Mouse (Mus musculus): ENCODE measurements at regions not wholly inside any gene's neighbourhood (a gene's known extent, or its start where the extent isn't known, plus 50 kb on each side); places are given as distances from the start of the nearest gene placed in this dataset.
A peak's percentile ranks its signal among the peaks of the same experiment; 100 is the strongest.

DNA sequence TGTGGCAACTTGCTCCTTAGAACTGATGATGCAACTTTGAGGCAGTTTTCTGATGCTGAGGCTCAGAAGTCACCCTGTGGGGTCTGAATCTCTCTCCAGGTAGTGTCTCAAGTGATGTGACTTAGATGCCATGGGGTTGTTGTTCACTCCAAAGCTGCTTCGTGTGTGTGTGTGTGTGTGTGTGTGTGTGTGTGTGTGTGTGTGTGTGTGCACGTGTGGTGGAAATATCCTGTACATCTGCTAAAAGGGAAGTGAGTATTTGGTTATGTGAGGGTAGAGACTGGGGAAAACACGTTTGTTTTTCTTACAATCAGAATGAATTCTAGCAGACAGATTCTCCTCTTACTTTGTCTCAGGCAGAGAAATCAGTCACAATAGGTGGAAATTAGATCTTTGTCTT lies 276.5 kb downstream of the Insc start:
- Histone ChIP-seq H3K9ac (ENCODE audit: low read depth, poor library complexity, severe bottlenecking) (no peak overlapping the region), H3K9me3 (replicated peaks; ENCODE audit: control insufficient read depth, insufficient read depth, low read length, poor library complexity, severe bottlenecking) (no peaks in the 10 kb centered on the region), H3K27ac (ENCODE audit: insufficient read depth, low read length) (no peak overlapping the region), H3K27me3 (ENCODE audit: control insufficient read depth, insufficient read depth, low read length, poor library complexity, severe bottlenecking) (no peaks in the 10 kb centered on the region; the same call in 1 of the 2 replicates), H3K36me3 (ENCODE audit: control insufficient read depth, insufficient read depth, low read length, poor library complexity, severe bottlenecking) (no peaks in the 10 kb centered on the region), H3K4me1 (ENCODE audit: control insufficient read depth, insufficient read depth, low read length) (no peaks in the 10 kb centered on the region), H3K4me3 (ENCODE audit: low read depth, low read length) (no peak overlapping the region)
- TF ChIP-seq CTCF (IDR thresholded peaks at IDR 0.05; ENCODE audit: low read depth, low read length): no peak
- TF ChIP-seq POLR2A (IDR thresholded peaks at IDR 0.05; ENCODE audit: insufficient read depth, low read length): no peak

GRCm38 (mm10) chr7:115025803-115026202 lies 282.3 kb downstream of the Insc start:
- TF ChIP-seq CTCF (IDR thresholded peaks at IDR 0.05; ENCODE audit: low read depth, low read length): no peak
- TF ChIP-seq POLR2A (IDR thresholded peaks at IDR 0.05; ENCODE audit: insufficient read depth, low read length): no peak
- no peak for TF ChIP-seq EP300 (IDR thresholded peaks at IDR 0.05; ENCODE audit: insufficient read depth, low read depth, low read length)
- Histone ChIP-seq H3K4me1 (ENCODE audit: control insufficient read depth, insufficient read depth, low read length) (no peaks in the 10 kb centered on the region), H3K9ac (ENCODE audit: low read depth, poor library complexity, severe bottlenecking) (no peak overlapping the region), H3K36me3 (ENCODE audit: control insufficient read depth, insufficient read depth, low read length, poor library complexity, severe bottlenecking) (no peaks in the 10 kb centered on the region), H3K9me3 (replicated peaks; ENCODE audit: control insufficient read depth, insufficient read depth, low read length, poor library complexity, severe bottlenecking) (no peaks in the 10 kb centered on the region), H3K27me3 (ENCODE audit: control insufficient read depth, insufficient read depth, low read length, poor library complexity, severe bottlenecking) (no peaks in the 10 kb centered on the region), H3K4me3 (ENCODE audit: low read depth, low read length) (no peak overlapping the region), H3K27ac (ENCODE audit: insufficient read depth, low read length) (no peak overlapping the region)

GRCm38 (mm10) chr7:115027685-115028084 lies 284.2 kb downstream of the Insc start:
- Histone ChIP-seq H3K4me3 (ENCODE audit: low read depth, low read length) (no peak overlapping the region), H3K4me1 (ENCODE audit: control insufficient read depth, insufficient read depth, low read length) (no peaks in the 10 kb centered on the region), H3K27ac (ENCODE audit: insufficient read depth, low read length) (no peak overlapping the region), H3K9ac (ENCODE audit: low read depth, poor library complexity, severe bottlenecking) (no peak overlapping the region), H3K27me3 (ENCODE audit: control insufficient read depth, insufficient read depth, low read length, poor library complexity, severe bottlenecking) (no peaks in the 10 kb centered on the region; the same call in 1 of the 2 replicates), H3K9me3 (replicated peaks; ENCODE audit: control insufficient read depth, insufficient read depth, low read length, poor library complexity, severe bottlenecking) (no peaks in the 10 kb centered on the region), H3K36me3 (ENCODE audit: control insufficient read depth, insufficient read depth, low read length, poor library complexity, severe bottlenecking) (no peaks in the 10 kb centered on the region)
- TF ChIP-seq EP300 (IDR thresholded peaks at IDR 0.05; ENCODE audit: insufficient read depth, low read depth, low read length) (no peak), POLR2A (IDR thresholded peaks at IDR 0.05; ENCODE audit: insufficient read depth, low read length) (no peak), CTCF (IDR thresholded peaks at IDR 0.05; ENCODE audit: low read depth, low read length) (no peak)

DNA sequence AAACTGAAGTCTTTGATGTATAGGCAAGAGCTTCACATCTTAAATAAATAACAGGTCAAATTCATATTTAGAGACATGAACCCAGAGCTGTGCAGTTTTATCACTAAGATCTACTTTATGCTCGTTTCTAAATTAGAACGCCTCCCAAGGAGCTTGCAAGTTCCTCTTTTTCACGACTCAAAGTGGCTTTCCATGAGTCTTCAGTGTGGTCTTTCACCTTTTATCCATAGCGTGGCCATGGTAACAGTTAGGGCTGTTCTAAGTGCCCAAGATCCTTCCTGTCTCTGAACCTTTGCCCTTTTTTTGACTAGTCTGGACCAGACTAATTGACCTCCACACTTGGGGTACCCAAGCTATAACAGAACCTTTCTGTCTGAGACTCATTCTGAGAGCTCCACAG lies 290.5 kb downstream of the Insc start:
- H3K27me3 ChIP-seq (ENCODE audit: control insufficient read depth, insufficient read depth, low read length, poor library complexity, severe bottlenecking): no peaks in the 10 kb centered on the region; the same call in 1 of the 2 replicates

GRCm38 (mm10) chr7:115055527-115055926 lies 312.0 kb downstream of the Insc start:
- Histone ChIP-seq H3K4me1 (ENCODE audit: control insufficient read depth, insufficient read depth, low read length) (no peaks in the 10 kb centered on the region), H3K9me3 (replicated peaks; ENCODE audit: control insufficient read depth, insufficient read depth, low read length, poor library complexity, severe bottlenecking) (no peaks in the 10 kb centered on the region), H3K36me3 (ENCODE audit: control insufficient read depth, insufficient read depth, low read length, poor library complexity, severe bottlenecking) (no peaks in the 10 kb centered on the region), H3K27ac (ENCODE audit: insufficient read depth, low read length) (no peak overlapping the region), H3K9ac (ENCODE audit: low read depth, poor library complexity, severe bottlenecking) (no peak overlapping the region), H3K27me3 (ENCODE audit: control insufficient read depth, insufficient read depth, low read length, poor library complexity, severe bottlenecking) (no peaks in the 10 kb centered on the region), H3K4me3 (ENCODE audit: low read depth, low read length) (no peak overlapping the region)
- no peak for TF ChIP-seq EP300 (IDR thresholded peaks at IDR 0.05; ENCODE audit: insufficient read depth, low read depth, low read length)
- TF ChIP-seq POLR2A (IDR thresholded peaks at IDR 0.05; ENCODE audit: insufficient read depth, low read length): no peak
- no peak for TF ChIP-seq CTCF (IDR thresholded peaks at IDR 0.05; ENCODE audit: low read depth, low read length)

More for the DNA sequence above, 290.5 kb downstream of the Insc start:
- TF ChIP-seq CTCF (IDR thresholded peaks at IDR 0.05; ENCODE audit: low read depth, low read length) (no peak), POLR2A (IDR thresholded peaks at IDR 0.05; ENCODE audit: insufficient read depth, low read length) (no peak), EP300 (IDR thresholded peaks at IDR 0.05; ENCODE audit: insufficient read depth, low read depth, low read length) (no peak)
- Histone ChIP-seq H3K4me3 (ENCODE audit: low read depth, low read length) (no peak overlapping the region), H3K9me3 (replicated peaks; ENCODE audit: control insufficient read depth, insufficient read depth, low read length, poor library complexity, severe bottlenecking) (no peaks in the 10 kb centered on the region), H3K36me3 (ENCODE audit: control insufficient read depth, insufficient read depth, low read length, poor library complexity, severe bottlenecking) (no peaks in the 10 kb centered on the region), H3K4me1 (ENCODE audit: control insufficient read depth, insufficient read depth, low read length) (no peaks in the 10 kb centered on the region), H3K27ac (ENCODE audit: insufficient read depth, low read length) (no peak overlapping the region), H3K9ac (ENCODE audit: low read depth, poor library complexity, severe bottlenecking) (no peak overlapping the region)

DNA sequence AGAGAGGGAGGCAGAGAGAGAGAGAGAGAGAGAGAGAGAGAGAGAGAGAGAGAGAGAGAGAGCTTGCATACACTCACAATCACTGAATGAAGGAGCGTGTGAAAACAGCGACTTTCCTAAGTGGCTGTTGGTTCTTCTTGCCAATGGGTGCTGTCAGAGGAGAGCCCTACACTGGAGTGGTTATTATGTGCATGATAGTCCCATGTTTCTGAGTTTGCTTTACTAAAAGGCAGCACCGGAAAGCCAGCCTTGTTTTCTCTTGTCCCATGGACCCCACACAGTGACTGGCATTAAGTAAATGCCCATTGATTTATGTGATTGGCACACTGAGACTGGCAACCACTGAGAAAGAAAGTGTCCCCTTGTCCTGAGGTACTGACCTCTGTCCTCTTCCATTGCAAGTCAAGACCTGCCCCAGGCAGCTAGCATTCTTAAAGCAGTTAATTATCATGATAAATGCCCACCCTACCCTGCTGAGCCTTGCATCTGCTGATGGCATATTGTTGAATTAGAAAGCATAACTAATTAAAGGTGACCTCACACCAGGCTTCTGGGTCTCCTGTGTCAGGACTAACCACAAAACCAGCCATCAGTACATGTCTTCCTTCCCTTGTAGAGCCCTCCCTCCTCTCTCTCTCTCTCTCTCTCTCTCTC lies 313.6 kb downstream of the Insc start:
- Histone ChIP-seq H3K4me3 (ENCODE audit: low read depth, low read length) (no peak overlapping the region), H3K9me3 (replicated peaks; ENCODE audit: control insufficient read depth, insufficient read depth, low read length, poor library complexity, severe bottlenecking) (no peaks in the 10 kb centered on the region), H3K9ac (ENCODE audit: low read depth, poor library complexity, severe bottlenecking) (no peak overlapping the region), H3K27me3 (ENCODE audit: control insufficient read depth, insufficient read depth, low read length, poor library complexity, severe bottlenecking) (no peaks in the 10 kb centered on the region), H3K36me3 (ENCODE audit: control insufficient read depth, insufficient read depth, low read length, poor library complexity, severe bottlenecking) (no peaks in the 10 kb centered on the region), H3K4me1 (ENCODE audit: control insufficient read depth, insufficient read depth, low read length) (no peaks in the 10 kb centered on the region), H3K27ac (ENCODE audit: insufficient read depth, low read length) (no peak overlapping the region)
- TF ChIP-seq CTCF (IDR thresholded peaks at IDR 0.05; ENCODE audit: low read depth, low read length) (no peak), EP300 (IDR thresholded peaks at IDR 0.05; ENCODE audit: insufficient read depth, low read depth, low read length) (0 out of 2 replicates have a peak, but pooled peaks have one; percentile 19), POLR2A (IDR thresholded peaks at IDR 0.05; ENCODE audit: insufficient read depth, low read length) (no peak)

Measured in ES-Bruce4 (cell line).